Mouse (Mus musculus): Measurements from ENCODE around the gene Surf2.
"Not testable (repeated sequence)": the region's sequence is repeated elsewhere in the genome, so short reads cannot be mapped to it uniquely, and the experiment has no call there.

Surf2 gene
- long read RNA-seq, experiment 1, transcript Surf2-201 (6 exons, 1,203 nt), result major isoform, 11 of 27 reads
- long read RNA-seq, experiment 1, partial matches to known transcripts, result 2 of 27 reads
- long read RNA-seq, experiment 1, other reads (novel, unspliced or antisense), result 9 of 27 reads
- long read RNA-seq, experiment 2, transcript Surf2-201 (6 exons, 1,203 nt), result major isoform, 29 of 41 reads
- long read RNA-seq, experiment 2, partial matches to known transcripts, result 5 of 41 reads
- long read RNA-seq, experiment 2, other reads (novel, unspliced or antisense), result 4 of 41 reads

DNA sequence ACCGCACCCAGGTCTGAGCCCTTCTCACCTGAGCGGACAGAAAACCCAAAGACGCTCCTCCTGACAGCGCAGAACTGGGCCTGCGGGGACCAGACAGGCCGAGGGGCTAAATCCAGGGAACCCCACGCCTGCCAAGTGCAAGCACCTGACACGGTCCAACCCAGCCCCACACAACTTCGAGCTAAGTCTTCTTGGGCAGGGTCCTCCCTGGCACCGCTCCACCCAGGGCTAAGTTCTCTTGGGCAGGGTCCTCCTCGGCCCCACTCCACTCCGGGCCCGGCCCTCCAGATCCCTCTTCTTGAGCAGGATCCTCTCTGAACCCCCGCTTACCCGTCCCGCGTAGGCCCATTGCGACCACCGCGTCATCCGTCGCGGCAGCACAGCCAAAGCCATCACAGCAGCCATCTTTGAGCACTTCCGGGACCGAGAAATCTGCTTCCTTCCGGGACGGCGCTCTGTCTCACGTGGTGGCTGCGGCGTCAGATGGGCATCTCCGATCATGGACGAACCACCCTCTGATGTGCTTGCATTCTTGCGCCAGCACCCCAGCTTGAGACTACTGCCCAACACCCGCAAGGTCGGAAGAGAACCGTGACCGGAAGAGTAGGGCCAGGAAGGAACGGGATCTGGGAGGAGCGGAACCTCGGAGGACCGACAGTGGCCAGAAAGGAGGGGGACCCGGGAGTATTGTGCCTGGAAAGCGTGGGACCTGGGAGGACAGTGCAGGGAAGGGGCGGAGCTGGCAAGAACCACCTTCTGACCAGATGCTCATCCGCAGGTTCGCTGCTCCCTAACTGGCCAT lies at the start of gene Surf2, which contains the start of gene Surf1:
Gene Surf2 (plus strand): TSS at position 441 of the 802 bp plus-strand sequence.
Gene Surf1 (minus strand): TSS at position 604 of the 802 bp plus-strand sequence.
- intact Hi-C loops (cut with DNase I), result no loop called here

DNA sequence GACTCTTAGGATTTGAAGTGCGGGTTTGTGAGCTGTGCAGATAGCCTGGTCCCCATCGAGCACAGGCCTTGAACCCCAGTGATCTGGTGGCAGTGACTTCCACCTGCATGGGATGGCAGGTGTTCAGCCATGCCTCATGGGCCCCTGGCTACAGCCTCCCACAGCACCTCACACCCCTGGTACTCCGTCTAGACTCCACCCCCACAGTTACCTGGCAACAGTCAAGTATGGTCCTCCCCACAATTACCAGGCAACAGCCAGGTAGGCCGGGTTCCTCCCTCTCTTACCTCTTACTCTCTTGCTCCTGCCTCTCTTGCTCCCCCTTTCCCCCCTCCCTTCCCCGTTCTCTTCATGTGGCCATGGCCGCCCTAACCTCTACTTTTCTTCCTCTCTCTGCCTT lies 45.5 kb upstream of the Surf2 start:
- intact Hi-C loops (cut with DNase I), result no loop called here

DNA sequence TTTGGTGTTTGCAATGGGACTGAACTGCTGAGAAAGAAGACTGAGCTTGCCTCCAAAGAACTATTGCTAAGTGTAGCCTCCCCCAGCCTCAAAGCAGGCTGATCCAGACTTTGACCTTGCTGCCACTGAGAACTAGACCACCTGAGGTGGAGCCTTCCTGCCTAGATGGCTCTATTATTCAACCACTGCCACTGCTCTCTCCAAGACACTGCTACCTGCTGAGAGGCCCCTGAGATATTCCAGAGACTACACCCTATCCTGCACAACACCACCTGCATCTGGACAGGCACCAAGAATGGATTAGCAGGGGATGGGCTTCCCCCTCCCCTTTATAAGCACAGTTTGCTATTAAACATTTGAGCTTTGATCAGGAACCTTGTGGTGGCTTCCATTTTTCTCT lies 37.6 kb upstream of the Surf2 start:
- intact Hi-C loops (cut with DNase I), result no loop called here

DNA sequence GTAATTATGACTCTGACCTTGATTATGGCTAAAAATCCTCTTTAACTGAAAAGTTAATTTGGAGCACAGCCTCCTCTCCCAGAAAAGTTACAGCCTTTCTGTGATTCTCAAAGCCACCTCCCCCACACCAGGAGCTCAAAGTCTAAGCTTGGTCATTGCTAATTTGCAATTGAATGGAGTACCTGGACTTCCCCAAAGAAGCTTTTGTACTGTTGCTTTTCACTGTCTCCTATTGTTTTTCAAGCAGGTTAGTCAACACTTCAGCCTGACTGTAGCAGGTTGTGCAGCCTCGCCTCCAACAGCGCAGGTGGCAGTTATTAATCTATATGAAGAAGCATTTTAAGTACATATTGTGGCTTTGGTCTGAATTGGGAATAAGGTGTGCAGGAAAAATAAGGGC lies 30.6 kb upstream of the Surf2 start:
- intact Hi-C loops (cut with DNase I), result not testable (repeated sequence)

DNA sequence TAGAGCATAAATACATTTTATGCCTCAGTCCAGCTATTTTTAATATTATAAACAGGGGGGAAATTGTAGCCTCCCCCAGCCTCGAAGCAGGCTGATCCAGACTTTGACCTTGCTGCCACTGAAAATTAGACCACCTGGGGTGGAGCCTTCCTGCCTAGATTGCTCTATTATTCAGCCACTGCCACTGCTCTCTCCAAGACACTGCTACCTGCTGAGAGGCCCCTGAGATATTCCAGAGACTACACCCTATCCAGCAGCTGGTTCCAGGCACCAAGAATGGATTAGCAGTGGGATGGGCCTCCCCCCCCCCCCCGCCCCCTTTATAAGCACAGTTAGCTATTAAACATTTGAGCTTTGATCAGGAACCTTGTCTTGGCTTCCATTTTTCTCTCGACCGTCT lies 30.0 kb upstream of the Surf2 start:
- intact Hi-C loops (cut with DNase I), result not testable (repeated sequence)

DNA sequence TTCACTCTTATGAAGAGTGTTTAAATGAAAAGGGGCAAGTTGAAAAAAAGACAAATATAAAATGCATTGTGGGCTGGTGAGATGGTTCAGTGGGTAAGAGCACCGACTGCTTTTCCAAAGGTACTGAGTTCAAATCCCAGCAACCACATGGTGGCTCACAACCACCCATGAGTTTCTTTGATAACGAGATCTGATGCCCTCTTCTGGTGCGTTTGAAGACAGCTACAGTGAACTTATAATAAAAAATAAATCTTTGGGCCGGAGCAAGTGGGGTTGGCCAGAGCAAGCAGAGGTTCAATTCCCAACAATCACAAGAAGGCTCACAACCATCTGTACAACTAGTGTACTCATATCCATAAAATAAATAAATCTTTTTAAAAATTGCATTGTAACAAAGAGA lies 20.3 kb upstream of the Surf2 start:
- intact Hi-C loops (cut with DNase I), result no loop called here

DNA sequence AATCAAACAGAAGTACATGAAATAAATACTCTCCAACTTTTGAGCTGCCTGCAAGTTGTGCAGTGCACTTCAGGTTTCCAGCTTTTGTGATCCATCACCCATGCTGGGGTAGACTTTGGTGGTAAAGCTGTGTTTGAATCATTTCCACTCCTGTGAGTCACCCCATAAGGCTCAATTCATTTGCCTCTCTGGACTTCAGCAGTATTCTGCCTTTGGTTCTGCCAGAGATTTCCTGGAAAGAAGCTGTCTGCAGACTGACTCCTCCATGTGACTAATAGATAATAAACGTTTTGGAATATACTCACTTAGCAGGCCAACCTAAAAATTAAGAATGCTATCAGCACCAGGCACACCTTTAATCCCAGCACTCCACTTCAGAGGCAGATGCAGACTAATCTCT lies 15.4 kb upstream of the Surf2 start:
- intact Hi-C loops (cut with DNase I), result no loop called here

DNA sequence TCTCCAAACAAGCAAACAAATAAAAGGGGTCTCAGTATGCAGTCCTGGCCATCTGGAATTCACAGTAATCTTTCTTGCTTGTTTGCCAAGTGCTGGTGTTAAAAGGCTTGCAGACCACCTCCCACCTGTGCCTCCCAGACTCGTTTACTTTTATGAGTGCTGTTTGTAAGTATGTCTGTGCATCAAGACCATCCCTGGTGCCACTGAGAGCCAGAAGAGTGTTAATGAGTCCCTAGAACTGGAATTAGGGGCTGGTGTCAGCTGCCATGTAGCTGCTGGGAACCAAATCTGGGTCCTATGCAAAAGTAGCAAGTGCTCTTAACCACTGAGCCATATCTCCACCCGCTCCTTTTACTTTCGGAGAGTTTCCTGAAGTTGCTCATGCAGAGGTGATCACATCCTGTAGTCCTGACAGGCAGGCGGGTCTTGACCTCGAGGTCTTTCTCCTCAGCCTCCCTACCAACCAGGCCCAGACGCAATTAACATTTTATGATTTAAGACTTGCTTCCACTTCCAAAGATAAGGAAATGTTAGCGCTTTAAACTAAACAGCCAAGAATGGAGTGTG lies 14.2 kb upstream of the Surf2 start:
- intact Hi-C loops (cut with DNase I), result no loop called here

DNA sequence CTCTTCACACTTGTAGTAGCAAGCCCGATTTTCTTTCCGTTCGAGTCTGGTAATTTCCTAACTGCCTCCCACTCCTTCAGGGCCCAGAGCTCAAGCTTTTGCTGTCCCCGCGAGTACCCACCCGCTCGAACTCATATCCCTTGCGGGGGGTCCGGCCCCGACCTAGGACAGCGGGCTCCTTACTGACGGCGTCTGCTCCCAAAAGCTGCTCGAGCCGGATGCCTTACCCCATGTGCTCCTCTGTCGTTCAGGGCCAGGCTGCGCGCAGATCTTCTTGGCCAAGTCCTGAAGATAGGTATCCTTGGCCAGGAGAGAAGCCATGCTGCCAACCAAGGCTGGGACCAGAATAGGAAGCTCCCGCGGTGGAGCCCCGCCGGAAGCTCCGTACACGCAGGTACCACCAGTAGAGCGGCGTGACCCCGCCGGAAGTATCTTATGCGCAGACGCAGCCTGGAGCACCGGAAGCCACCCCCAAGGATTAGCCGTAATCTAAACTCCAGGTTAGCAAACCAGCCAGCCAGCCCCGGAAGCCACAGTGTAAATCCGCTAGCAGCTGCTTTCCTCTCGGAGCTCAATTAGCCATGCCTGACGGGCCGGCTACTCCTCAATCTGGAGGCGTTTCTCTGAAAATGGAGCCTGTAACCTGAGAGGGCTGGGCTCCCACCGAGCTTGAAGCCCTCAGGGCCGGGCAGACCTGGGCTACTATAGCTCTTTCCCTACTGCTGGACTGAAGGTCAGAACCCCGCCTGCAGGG lies 13.5 kb upstream of the Surf2 start, which contains the start of gene Surf6:
Gene Surf6 (minus strand): TSS at position 413 of the 754 bp plus-strand sequence.
- intact Hi-C loops (cut with DNase I), result no loop called here

DNA sequence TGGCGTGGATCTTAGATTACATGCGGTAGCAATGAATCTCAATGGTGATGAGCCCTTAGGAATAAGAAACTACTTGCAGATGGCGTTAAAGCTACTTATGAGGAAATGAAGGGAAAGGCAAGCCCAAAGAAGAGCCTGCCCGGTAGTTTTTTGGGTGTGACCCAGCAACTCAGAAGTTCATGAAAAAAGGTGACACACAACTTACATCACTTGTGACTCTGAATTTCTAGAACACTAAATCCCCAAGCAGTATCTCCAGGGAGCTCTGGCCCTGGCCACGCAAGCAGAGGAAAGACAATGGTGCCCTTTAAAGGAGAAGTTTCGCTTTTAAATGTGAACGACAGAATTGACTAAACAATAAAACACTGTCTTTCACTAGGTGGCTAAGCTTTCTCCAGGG lies 12.9 kb upstream of the Surf2 start:
- intact Hi-C loops (cut with DNase I), result no loop called here

DNA sequence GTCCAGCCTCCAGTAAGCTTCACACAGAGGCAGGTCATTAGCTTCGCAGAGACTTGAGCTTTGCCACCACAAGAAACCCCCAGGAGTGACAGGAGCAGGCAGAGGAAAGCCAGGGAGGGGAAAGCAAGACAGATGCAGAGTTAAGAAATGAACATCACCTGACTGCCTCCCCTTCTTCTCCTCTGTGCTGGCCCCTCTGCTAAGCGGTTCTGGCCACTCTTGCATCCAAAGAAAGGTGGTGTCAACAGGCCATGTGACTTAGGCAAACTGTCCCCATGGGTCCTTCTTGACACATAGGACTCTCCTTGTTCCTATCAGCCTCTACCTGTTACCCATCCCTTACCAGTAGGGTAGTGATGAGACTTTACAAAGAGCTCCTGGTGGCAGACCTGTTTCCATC lies 10.2 kb upstream of the Surf2 start:
- intact Hi-C loops (cut with DNase I), result loop anchor here (5.0 kb wide), 1 partner anchor 56 kb away; the partner anchor contains the start of gene Rexo4

DNA sequence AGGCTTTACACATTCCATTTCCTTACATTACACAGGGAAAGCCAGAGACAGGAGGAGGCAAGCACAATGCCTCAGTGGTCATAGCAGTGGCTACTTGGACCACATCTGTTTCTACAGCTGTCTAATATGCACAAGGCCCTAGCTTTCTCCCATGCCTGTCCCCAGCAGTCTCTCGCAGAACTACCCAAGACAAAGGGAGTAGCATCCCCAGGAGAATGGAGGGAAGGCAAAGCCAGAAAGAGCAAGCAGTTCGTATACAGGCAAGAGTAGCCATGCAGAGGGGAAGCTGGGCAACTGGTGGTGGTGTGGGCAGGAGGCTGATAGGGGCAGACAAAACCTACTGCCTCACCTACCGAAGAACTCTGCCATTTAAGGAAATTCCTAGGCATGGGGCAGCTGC lies 9.7 kb upstream of the Surf2 start:
- intact Hi-C loops (cut with DNase I), result loop anchor here (5.0 kb wide), 1 partner anchor 56 kb away; the partner anchor contains the start of gene Rexo4

DNA sequence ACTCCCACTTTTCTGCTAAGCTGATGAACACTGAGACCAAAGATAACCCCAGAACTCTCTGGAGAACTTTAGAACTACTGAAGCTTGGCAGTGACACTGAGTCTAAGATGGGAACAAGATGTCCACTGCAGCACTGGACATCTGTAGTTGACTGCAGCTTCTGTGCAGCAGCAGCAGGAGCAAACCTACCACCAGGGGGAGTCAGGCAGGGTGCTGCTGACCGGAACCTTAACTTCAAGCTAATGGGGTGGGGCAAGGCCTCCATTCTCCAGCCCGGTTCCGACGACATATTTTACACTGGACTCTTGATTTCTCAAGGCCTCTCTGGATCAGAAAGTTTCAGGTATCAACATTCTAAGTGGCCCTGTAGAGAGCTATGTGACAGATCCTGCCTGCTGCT lies 9.1 kb upstream of the Surf2 start:
- intact Hi-C loops (cut with DNase I), result loop anchor here (5.0 kb wide), 1 partner anchor 55 kb away; the partner anchor contains the start of gene Rexo4

DNA sequence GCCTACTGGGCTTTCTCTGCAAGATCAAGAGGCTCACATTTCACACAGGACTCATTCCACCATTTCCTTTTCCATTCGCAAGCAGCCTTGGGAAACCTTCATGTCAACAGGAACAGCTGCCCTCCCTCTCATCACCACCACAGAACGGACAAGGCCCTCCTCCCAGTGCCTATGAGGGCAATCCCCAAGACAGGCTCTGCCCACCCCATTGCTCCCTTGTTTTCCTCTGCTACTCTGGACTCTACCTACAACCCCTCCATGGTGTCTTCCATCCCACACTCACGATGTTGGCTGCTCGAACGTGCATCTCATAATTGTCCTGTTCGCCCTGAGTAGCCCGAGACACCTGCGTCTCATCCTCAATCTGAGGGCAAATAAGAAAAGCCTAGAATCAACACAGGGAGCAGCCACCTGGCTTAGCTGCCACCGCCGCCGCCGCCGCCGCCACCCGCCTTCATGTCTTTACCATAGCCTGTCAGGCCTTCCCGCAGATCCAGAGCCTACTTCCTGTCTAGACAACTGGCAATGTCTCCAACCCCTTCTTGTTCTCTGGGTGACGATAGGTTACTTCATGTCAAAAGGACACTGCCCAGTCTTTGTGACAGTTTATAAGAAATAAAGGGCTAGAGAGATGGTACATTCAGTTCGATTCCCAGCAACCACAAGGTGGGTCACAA lies 7.3 kb upstream of the Surf2 start:
- intact Hi-C loops (cut with DNase I), result loop anchor here (5.0 kb wide), 1 partner anchor 53 kb away; the partner anchor contains the start of gene Rexo4

DNA sequence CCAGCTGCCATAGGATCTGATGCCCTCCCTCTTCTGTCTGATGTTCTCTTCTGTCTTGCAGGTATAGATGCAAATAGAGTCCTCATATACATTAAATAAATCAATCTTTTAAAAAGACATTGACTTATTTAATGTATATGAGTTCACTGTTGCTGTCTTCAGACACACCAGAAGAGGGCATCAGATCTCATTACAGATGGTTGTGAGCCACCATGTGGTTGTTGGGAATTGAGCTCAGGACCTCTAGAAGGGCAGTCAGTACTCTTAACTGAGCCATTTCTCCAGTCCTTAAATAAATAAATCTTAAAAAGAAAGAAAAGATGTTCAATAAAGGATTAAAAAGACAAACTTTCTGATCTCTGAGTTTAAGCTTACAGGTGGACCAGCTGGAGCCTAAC lies 6.8 kb upstream of the Surf2 start:
- intact Hi-C loops (cut with DNase I), result loop anchor here (5.0 kb wide), 1 partner anchor 53 kb away; the partner anchor contains the start of gene Rexo4

DNA sequence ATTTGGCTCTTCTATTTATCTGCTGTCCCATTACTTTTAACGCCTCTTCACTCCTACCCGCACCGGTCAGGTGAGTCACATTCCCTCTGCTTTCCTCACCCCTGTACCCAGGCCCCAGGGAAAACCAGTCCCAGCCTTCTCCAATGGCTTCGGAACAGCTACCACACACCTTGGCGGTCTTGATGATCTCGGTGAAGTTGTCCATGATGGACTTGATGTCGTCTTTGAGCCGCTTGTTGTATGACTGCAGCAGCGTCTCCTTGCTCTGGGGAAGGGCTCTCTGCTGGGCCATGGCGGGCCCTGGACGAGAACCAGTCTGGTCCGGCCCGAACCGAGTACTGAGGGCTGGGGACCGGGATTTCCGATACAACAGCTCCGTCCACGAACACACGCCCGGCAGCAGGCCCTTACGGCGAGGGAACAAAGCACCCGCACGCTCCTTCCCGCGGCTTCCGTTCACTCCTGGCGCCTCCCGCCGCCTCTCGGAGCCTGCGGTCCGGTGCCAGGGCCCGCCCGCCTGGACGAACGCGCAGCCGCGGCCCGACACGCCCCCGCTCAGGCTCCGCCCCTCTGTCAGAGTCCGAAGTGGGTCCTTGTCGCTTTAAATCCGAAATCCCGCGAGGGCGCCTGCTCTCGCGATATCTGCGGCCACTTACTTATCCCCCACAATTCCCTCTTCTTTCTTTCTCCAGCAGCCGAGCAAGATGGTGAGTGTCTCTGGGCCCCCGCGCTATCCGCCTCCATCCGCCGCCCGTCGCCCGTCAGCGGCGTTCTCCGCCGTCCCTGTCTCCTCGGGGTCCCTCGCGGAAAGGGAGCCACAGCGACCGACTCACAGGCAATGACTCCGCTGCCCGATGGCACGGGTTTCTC lies 5.8 kb upstream of the Surf2 start, which contains the start of the genes Med22 and Rpl7a:
Gene Med22 (minus strand): TSS at position 554 of the 870 bp plus-strand sequence.
Gene Rpl7a (plus strand): TSS at position 641 of the 870 bp plus-strand sequence.
- intact Hi-C loops (cut with DNase I), result no loop called here

DNA sequence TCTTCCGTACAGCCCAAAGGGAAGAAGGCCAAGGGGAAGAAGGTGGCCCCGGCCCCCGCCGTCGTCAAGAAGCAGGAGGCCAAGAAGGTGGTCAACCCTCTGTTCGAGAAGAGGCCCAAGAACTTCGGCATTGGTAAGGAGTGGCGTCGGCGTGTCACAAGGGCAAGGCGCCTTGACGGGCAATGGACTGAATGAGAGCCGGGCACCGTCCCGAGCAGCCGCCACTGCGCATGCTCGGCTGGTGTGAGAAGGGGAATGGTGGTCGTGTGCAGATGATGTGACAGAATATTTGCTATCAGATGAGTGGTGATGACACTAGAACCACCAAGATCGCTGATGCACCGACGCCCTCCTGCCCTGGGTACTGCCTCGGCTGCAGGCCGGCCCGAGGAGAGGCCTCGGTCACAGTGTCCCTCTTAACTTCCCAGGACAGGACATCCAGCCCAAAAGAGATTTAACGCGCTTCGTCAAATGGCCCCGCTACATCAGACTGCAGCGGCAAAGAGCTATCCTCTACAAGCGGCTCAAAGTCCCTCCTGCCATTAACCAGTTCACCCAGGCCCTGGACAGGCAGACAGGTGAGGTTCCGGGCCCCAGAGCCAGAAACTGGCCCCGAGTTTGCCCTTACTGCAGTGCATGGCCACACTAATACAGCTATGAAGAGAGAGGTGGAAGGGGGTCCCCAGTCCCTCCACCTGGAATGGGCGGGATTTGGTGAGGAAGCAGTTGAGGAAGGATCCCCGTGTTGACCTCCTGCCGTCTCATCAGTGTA lies 5.0 kb upstream of the Surf2 start:
- intact Hi-C loops (cut with DNase I), result no loop called here

DNA sequence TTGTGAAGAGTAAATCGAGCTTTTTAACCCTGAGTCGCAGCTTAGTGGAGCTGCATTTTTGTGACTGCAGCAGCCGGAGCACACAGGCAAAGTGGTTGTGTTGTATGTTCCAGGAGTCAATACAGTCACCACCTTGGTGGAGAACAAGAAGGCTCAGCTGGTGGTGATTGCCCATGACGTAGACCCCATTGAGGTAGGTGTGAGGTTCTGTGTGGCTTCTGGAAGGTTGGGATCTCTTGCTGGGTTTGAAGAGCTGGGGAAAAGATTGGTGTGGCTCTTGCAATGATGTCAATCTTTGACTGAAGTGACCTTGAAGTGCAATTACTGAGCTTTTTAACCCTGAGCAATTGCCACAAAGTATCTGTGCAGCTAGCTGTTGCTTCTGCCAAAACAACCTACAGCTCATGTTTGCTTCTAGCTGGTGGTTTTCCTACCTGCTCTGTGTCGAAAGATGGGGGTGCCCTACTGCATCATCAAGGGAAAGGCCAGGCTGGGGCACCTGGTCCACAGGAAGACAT lies 3.9 kb upstream of the Surf2 start:
- intact Hi-C loops (cut with DNase I), result no loop called here

Data from adrenal gland (tissue).